In genomic region chr3:67557718-67558354, GRCm38 (mm10) we compare ENCODE assay signal across 9 mouse cellular contexts. TPM values are rescaled to one million over a fixed set of nuclear protein-coding genes. Genes with fewer than 3 reads are reported as not detected.
DNase-seq lines count a peak whose midpoint lies in the region; ATAC-seq and TF ChIP-seq lines count a peak whose summit lies in the region.
"Had no signal": no experiment of that assay in that cellular context is flagged by ENCODE, and none has a peak within 500 bp of the region (broad histone marks: within the 10 kb centered on the region; RNA-seq: fewer than 3 reads in every experiment).

No protein-coding gene starts in this region.

- H3K4me3 ChIP-seq in embryonic facial prominence, embryonic 11.5 days (ENCODE audit: low read depth, low read length): no peak overlapping the region
- no peak overlapping the region for H3K4me3 ChIP-seq in embryonic facial prominence, embryonic 10.5 days
- H3K4me3 ChIP-seq in lung, embryonic 14.5 days (ENCODE audit: low read depth, low read length): no peak overlapping the region
- peak overlapping the region; percentile 24 for H3K4me3 ChIP-seq in hindbrain, embryonic 15.5 days
- peak overlapping the region; percentile 25; the same call in 1 of the 2 replicates for H3K4me3 ChIP-seq in midbrain, embryonic 16.5 days (ENCODE audit: low read depth, low read length)

- no peaks in the 10 kb centered on the region for H3K9me3 ChIP-seq in embryonic facial prominence, embryonic 11.5 days (replicated peaks; ENCODE audit: control insufficient read depth, low read length)
- no peaks in the 10 kb centered on the region for H3K9me3 ChIP-seq in embryonic facial prominence, embryonic 10.5 days
- H3K9me3 ChIP-seq in lung, embryonic 14.5 days (ENCODE audit: low read depth, low read length): no peaks in the 10 kb centered on the region
- H3K9me3 ChIP-seq in hindbrain, embryonic 15.5 days: no peaks in the 10 kb centered on the region
- no peaks in the 10 kb centered on the region for H3K9me3 ChIP-seq in midbrain, embryonic 16.5 days (replicated peaks; ENCODE audit: control insufficient read depth, low read length, poor library complexity, severe bottlenecking)

- H3K9ac ChIP-seq in embryonic facial prominence, embryonic 11.5 days (replicated peaks; ENCODE audit: low read length): no peak overlapping the region
- no peak overlapping the region for H3K9ac ChIP-seq in lung, embryonic 14.5 days
- no peak overlapping the region for H3K9ac ChIP-seq in hindbrain, embryonic 15.5 days
- no peak overlapping the region for H3K9ac ChIP-seq in midbrain, embryonic 16.5 days (ENCODE audit: low read depth, low read length)

- TF ChIP-seq CTCF in lung, embryonic 14.5 days (IDR thresholded peaks at IDR 0.05; ENCODE audit: low read depth): no peak

- H3K27me3 ChIP-seq in embryonic facial prominence, embryonic 11.5 days (ENCODE audit: control insufficient read depth, insufficient read depth, low read length): no peaks in the 10 kb centered on the region
- H3K27me3 ChIP-seq in embryonic facial prominence, embryonic 10.5 days (replicated peaks; ENCODE audit: low read depth, poor library complexity, severe bottlenecking): no peaks in the 10 kb centered on the region
- H3K27me3 ChIP-seq in lung, embryonic 14.5 days (ENCODE audit: insufficient read depth, low read length): no peaks in the 10 kb centered on the region
- no peaks in the 10 kb centered on the region for H3K27me3 ChIP-seq in hindbrain, embryonic 15.5 days
- H3K27me3 ChIP-seq in midbrain, embryonic 16.5 days (ENCODE audit: control insufficient read depth, insufficient read depth, low read depth, low read length): no peaks in the 10 kb centered on the region

- H3K4me2 ChIP-seq in embryonic facial prominence, embryonic 11.5 days (ENCODE audit: low read depth, low read length): no peak overlapping the region
- peak overlapping the region; percentile 32; the same call in 1 of the 2 replicates for H3K4me2 ChIP-seq in lung, embryonic 14.5 days
- peak overlapping the region; percentile 54 for H3K4me2 ChIP-seq in hindbrain, embryonic 15.5 days
- H3K4me2 ChIP-seq in midbrain, embryonic 16.5 days (ENCODE audit: low read length): peak overlapping the region; percentile 52

- H3K4me1 ChIP-seq in embryonic facial prominence, embryonic 11.5 days (ENCODE audit: control insufficient read depth, insufficient read depth, low read length): no peaks in the 10 kb centered on the region
- H3K4me1 ChIP-seq in embryonic facial prominence, embryonic 10.5 days: peaks cover 4% of the 10 kb centered on the region; the same call in 1 of the 2 replicates
- H3K4me1 ChIP-seq in lung, embryonic 14.5 days (ENCODE audit: insufficient read depth): no peaks in the 10 kb centered on the region
- peaks cover 5% of the 10 kb centered on the region; the same call in 1 of the 2 replicates for H3K4me1 ChIP-seq in hindbrain, embryonic 15.5 days (replicated peaks)
- peaks cover 9% of the 10 kb centered on the region; the same call in 1 of the 2 replicates for H3K4me1 ChIP-seq in midbrain, embryonic 16.5 days (ENCODE audit: control insufficient read depth, insufficient read depth, low read length)

- H3K36me3 ChIP-seq in embryonic facial prominence, embryonic 11.5 days (replicated peaks; ENCODE audit: control insufficient read depth, insufficient read depth, low read depth, low read length): no peaks in the 10 kb centered on the region
- no peaks in the 10 kb centered on the region for H3K36me3 ChIP-seq in embryonic facial prominence, embryonic 10.5 days (replicated peaks)
- no peaks in the 10 kb centered on the region for H3K36me3 ChIP-seq in lung, embryonic 14.5 days (ENCODE audit: insufficient read depth)
- no peaks in the 10 kb centered on the region for H3K36me3 ChIP-seq in hindbrain, embryonic 15.5 days
- no peaks in the 10 kb centered on the region for H3K36me3 ChIP-seq in midbrain, embryonic 16.5 days (ENCODE audit: control insufficient read depth, insufficient read depth, low read length)

- 0 out of 2 replicates have a peak, but pooled peaks have one; percentile 6 for ATAC-seq in embryonic facial prominence, embryonic 11.5 days (replicated peaks; ENCODE audit: insufficient number of reproducible peaks, low FRiP score, low TSS enrichment, low read depth)
- 0 out of 2 replicates have a peak, but pooled peaks have one; percentile 49 for ATAC-seq in lung, embryonic 14.5 days (ENCODE audit: insufficient read depth)
- ATAC-seq in hindbrain, embryonic 15.5 days (ENCODE audit: low FRiP score, low read depth): 0 out of 2 replicates have a peak, but pooled peaks have one; percentile 21
- peak; percentile 46 for ATAC-seq in midbrain, embryonic 16.5 days

- no peak overlapping the region for H3K27ac ChIP-seq in embryonic facial prominence, embryonic 11.5 days (replicated peaks; ENCODE audit: low read depth, low read length)
- no peak overlapping the region for H3K27ac ChIP-seq in embryonic facial prominence, embryonic 10.5 days (replicated peaks)
- no peak overlapping the region for H3K27ac ChIP-seq in lung, embryonic 14.5 days (ENCODE audit: low read depth)
- no peak overlapping the region for H3K27ac ChIP-seq in hindbrain, embryonic 15.5 days (replicated peaks)
- H3K27ac ChIP-seq in midbrain, embryonic 16.5 days (ENCODE audit: low read length): peak overlapping the region; percentile 67

- no peak for DNase-seq in embryonic facial prominence, embryonic 11.5 days (ENCODE audit: low spot score)
- no peak for DNase-seq in embryonic facial prominence, embryonic 10.5 days (ENCODE audit: low spot score)
- DNase-seq in lung, embryonic 14.5 days: peak; percentile 22
- no peak for DNase-seq in lung, postnatal 14 days
- no peak for DNase-seq in frontal cortex, postnatal 10 days (ENCODE audit: low spot score in 2 of 2)
- DNase-seq in retina, embryonic 14.5 days (ENCODE audit: low spot score): no peak
- DNase-seq: lung, adult 2 months had no signal

- WGBS in embryonic facial prominence, embryonic 11.5 days: 78% methylated on average over 14 of the region's 14 CpGs
- 86% methylated on average over 14 of the region's 14 CpGs for WGBS in embryonic facial prominence, embryonic 10.5 days
- 61% methylated on average over 14 of the region's 14 CpGs for WGBS in lung, embryonic 14.5 days
- WGBS in hindbrain, embryonic 15.5 days: 60% methylated on average over 14 of the region's 14 CpGs
- 70% methylated on average over 14 of the region's 14 CpGs for WGBS in midbrain, embryonic 16.5 days

RNA-seq across cellular contexts. Expression of gene Mfsd1, which starts 24.7 kb away (rescaled TPM):
- polyA plus RNA-seq in embryonic facial prominence, embryonic 11.5 days (2014; fragmentation: Nextera tagmentation; extraction: Ambion mirVana): 76.3 and 76.6 TPM in 2 replicates
- polyA plus RNA-seq in embryonic facial prominence, embryonic 10.5 days (2016; fragmentation: Nextera tagmentation; extraction: Ambion mirVana): 59.6 and 61.3 TPM in 2 replicates
- 54.4 and 54.8 TPM in 2 replicates for polyA plus RNA-seq in lung, embryonic 14.5 days (2014; fragmentation: Nextera tagmentation; extraction: Ambion mirVana)
- polyA plus RNA-seq in hindbrain, embryonic 15.5 days (2015; fragmentation: Nextera tagmentation; extraction: Ambion mirVana): 33.5 and 33.6 TPM in 2 replicates
- 29.5 and 29.6 TPM in 2 replicates for polyA plus RNA-seq in midbrain, embryonic 16.5 days (2015; fragmentation: Nextera tagmentation; extraction: Ambion mirVana)

RNA-seq across cellular contexts. Expression of gene Rarres1, which starts 42.5 kb away (rescaled TPM):
- 0.52 and 1.6 TPM in 2 replicates for polyA plus RNA-seq in embryonic facial prominence, embryonic 11.5 days (2014; fragmentation: Nextera tagmentation; extraction: Ambion mirVana)
- polyA plus RNA-seq in embryonic facial prominence, embryonic 10.5 days (2016; fragmentation: Nextera tagmentation; extraction: Ambion mirVana): 2.0 and 4.3 TPM in 2 replicates
- polyA plus RNA-seq in lung, embryonic 14.5 days (2014; fragmentation: Nextera tagmentation; extraction: Ambion mirVana): 5.1 and 7.0 TPM in 2 replicates
- polyA plus RNA-seq in hindbrain, embryonic 15.5 days (2015; fragmentation: Nextera tagmentation; extraction: Ambion mirVana): 1.4 and 3.1 TPM in 2 replicates
- polyA plus RNA-seq in midbrain, embryonic 16.5 days (2015; fragmentation: Nextera tagmentation; extraction: Ambion mirVana): 2.7 and 3.2 TPM in 2 replicates

Comparison
In these comparisons a context has a peak if more than half of its experiments do, and no peak if none do; other contexts are left out.
1. H3K4me3 ChIP-seq: peak in hindbrain, embryonic 15.5 days (single experiment) and midbrain, embryonic 16.5 days (single experiment); none in embryonic facial prominence, embryonic 11.5 days (single experiment), embryonic facial prominence, embryonic 10.5 days (single experiment) and lung, embryonic 14.5 days (single experiment).
2. Peak in every context shown above with its lines, with median percentiles within 50 percentile points of each other: ATAC-seq.